In genomic region chr6:108963295-108963694, GRCm38 (mm10) we compare ENCODE assay signal across 8 mouse cellular contexts.
DNase-seq lines count a peak whose midpoint lies in the region; ATAC-seq and TF ChIP-seq lines count a peak whose summit lies in the region.

No protein-coding gene starts in this region.

- H3K9ac ChIP-seq in forebrain, embryonic 14.5 days (ENCODE audit: low read length), result no peak overlapping the region
- no peak overlapping the region for H3K9ac ChIP-seq in hindbrain, embryonic 16.5 days (ENCODE audit: low read depth, low read length)
- H3K9ac ChIP-seq in neural tube, embryonic 12.5 days, result no peak overlapping the region

- intact Hi-C loops in left cerebral cortex, adult 2 months (cut with DNase I), result loop anchor here (5.0 kb wide), 1 partner anchor 184 kb away; no protein-coding TSS in a partner anchor

- no peaks in the 10 kb centered on the region for H3K36me3 ChIP-seq in forebrain, embryonic 14.5 days (ENCODE audit: control insufficient read depth, insufficient read depth, low read length)
- no peaks in the 10 kb centered on the region for H3K36me3 ChIP-seq in hindbrain, embryonic 16.5 days (ENCODE audit: control insufficient read depth, insufficient read depth, low read length)
- H3K36me3 ChIP-seq in neural tube, embryonic 12.5 days, result no peaks in the 10 kb centered on the region

- no peak for TF ChIP-seq CTCF in lung, adult 2 months (IDR thresholded peaks at IDR 0.05; ENCODE audit: insufficient read depth, low read length)
- peak; percentile 77 for TF ChIP-seq CTCF in left cerebral cortex, adult 2 months (IDR thresholded peaks at IDR 0.05)

- H3K4me1 ChIP-seq in lung, adult 2 months (ENCODE audit: control insufficient read depth, insufficient read depth, low read length), result no peaks in the 10 kb centered on the region
- H3K4me1 ChIP-seq in forebrain, embryonic 14.5 days (ENCODE audit: control insufficient read depth, insufficient read depth, low read length), result no peaks in the 10 kb centered on the region
- no peaks in the 10 kb centered on the region for H3K4me1 ChIP-seq in hindbrain, embryonic 16.5 days (ENCODE audit: control insufficient read depth, insufficient read depth, low read depth, low read length)
- H3K4me1 ChIP-seq in neural tube, embryonic 12.5 days, result no peaks in the 10 kb centered on the region

- WGBS in lung, adult 2 months, result 8% methylated on average over 2 of the region's 2 CpGs
- WGBS in forebrain, embryonic 14.5 days, result 22% methylated on average over 2 of the region's 2 CpGs
- WGBS in hindbrain, embryonic 16.5 days, result 12% methylated on average over 2 of the region's 2 CpGs
- WGBS in neural tube, embryonic 12.5 days, result 11% methylated on average over 2 of the region's 2 CpGs

- no peak overlapping the region for H3K27ac ChIP-seq in forebrain, embryonic 14.5 days (ENCODE audit: low read depth, low read length)
- H3K27ac ChIP-seq in hindbrain, embryonic 16.5 days (ENCODE audit: low read depth, low read length), result no peak overlapping the region
- H3K27ac ChIP-seq in left cerebral cortex, adult 2 months, result no peak overlapping the region
- H3K27ac ChIP-seq in neural tube, embryonic 12.5 days, result no peak overlapping the region

- H3K4me2 ChIP-seq in forebrain, embryonic 14.5 days (ENCODE audit: low read length), result no peak overlapping the region
- no peak overlapping the region for H3K4me2 ChIP-seq in hindbrain, embryonic 16.5 days (ENCODE audit: low read length)
- H3K4me2 ChIP-seq in neural tube, embryonic 12.5 days (replicated peaks), result no peak overlapping the region

- ATAC-seq in cerebellum, adult (ENCODE audit: insufficient number of reproducible peaks, low FRiP score, low TSS enrichment), result peak; percentile 36; the same call in 1 of the 2 replicates
- peak; percentile 69 for ATAC-seq in forebrain, embryonic 14.5 days
- ATAC-seq in hindbrain, embryonic 16.5 days, result peak; percentile 79
- ATAC-seq in neural tube, embryonic 12.5 days (ENCODE audit: low FRiP score, low read depth), result peak; percentile 50; the same call in 1 of the 2 replicates

- DNase-seq in lung, adult 2 months, result peak; percentile 4
- DNase-seq in lung, postnatal 25 days (ENCODE audit: low spot score), result no peak
- DNase-seq in forebrain, embryonic 14.5 days (ENCODE audit: low spot score), result peak; percentile 82
- peak; percentile 68 to 78 for DNase-seq in left cerebral cortex, adult 2 months (ENCODE audit: extremely low spot score in 1 of 2, low spot score in 2 of 2)
- DNase-seq in spleen, postnatal 4 days (ENCODE audit: low spot score in 2 of 2), result no peak

- no peak overlapping the region for H3K4me3 ChIP-seq in lung, adult 2 months (replicated peaks; ENCODE audit: extremely low read depth, low read depth, low read length)
- no peak overlapping the region for H3K4me3 ChIP-seq in forebrain, embryonic 14.5 days (ENCODE audit: low read depth, low read length)
- no peak overlapping the region for H3K4me3 ChIP-seq in hindbrain, embryonic 16.5 days (ENCODE audit: low read length)
- H3K4me3 ChIP-seq in left cerebral cortex, adult 2 months, result no peak overlapping the region
- no peak overlapping the region for H3K4me3 ChIP-seq in neural tube, embryonic 12.5 days

- no peaks in the 10 kb centered on the region for H3K9me3 ChIP-seq in forebrain, embryonic 14.5 days (replicated peaks; ENCODE audit: control insufficient read depth, low read length)
- H3K9me3 ChIP-seq in hindbrain, embryonic 16.5 days (ENCODE audit: control insufficient read depth, low read length), result no peaks in the 10 kb centered on the region
- no peaks in the 10 kb centered on the region for H3K9me3 ChIP-seq in neural tube, embryonic 12.5 days

- no peaks in the 10 kb centered on the region for H3K27me3 ChIP-seq in forebrain, embryonic 14.5 days (replicated peaks; ENCODE audit: control insufficient read depth, insufficient read depth, low read length)
- H3K27me3 ChIP-seq in hindbrain, embryonic 16.5 days (replicated peaks; ENCODE audit: control insufficient read depth, insufficient read depth, low read length), result no peaks in the 10 kb centered on the region
- H3K27me3 ChIP-seq in neural tube, embryonic 12.5 days (replicated peaks), result no peaks in the 10 kb centered on the region

- no peak for TF ChIP-seq POLR2A in lung, adult 2 months (IDR thresholded peaks at IDR 0.05; ENCODE audit: borderline replicate concordance, extremely low read depth, low read depth, low read length)

Comparison
In these comparisons a context has a peak if more than half of its experiments do, and no peak if none do; other contexts are left out.
1. DNase-seq: peak in lung, adult 2 months (single experiment), forebrain, embryonic 14.5 days (single experiment) and left cerebral cortex, adult 2 months (2 of 2); none in lung, postnatal 25 days (single experiment) and spleen, postnatal 4 days (0 of 2).
2. Peak in every context shown above with its lines, with median percentiles within 50 percentile points of each other: ATAC-seq.